Mouse (Mus musculus) spleen, postnatal 36 days (tissue): ENCODE results near the gene Pcdh15.

Experiments
- DNase-seq, 2 experiments: peaks; one replicate each; pipeline ENCODE4 v3.0.0; 2022; ENCODE audit warnings: low spot score in 2 of 2, mixed read lengths in 1 of 2

Pcdh15 gene

DNA sequence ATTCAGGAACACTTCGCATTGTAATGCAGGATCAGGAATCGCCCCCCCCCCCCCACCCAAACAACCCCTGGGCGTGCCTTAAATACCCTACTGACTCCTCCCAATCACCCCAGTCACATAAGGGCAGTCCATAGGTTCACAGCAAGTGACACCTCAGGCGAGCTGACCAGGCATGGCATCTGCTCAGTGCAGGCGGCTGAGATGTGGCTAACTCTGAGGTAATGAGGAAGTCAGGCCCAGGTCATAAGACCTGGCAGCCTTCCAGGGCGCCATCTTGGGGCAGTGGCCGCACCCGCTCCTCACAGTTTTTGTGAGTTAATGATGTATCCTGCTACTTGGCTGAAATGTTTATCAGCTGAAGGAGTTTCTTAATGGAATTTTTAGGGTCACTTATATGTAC lies 713.2 kb downstream of the Pcdh15 start:
- DNase-seq = no peak

DNA sequence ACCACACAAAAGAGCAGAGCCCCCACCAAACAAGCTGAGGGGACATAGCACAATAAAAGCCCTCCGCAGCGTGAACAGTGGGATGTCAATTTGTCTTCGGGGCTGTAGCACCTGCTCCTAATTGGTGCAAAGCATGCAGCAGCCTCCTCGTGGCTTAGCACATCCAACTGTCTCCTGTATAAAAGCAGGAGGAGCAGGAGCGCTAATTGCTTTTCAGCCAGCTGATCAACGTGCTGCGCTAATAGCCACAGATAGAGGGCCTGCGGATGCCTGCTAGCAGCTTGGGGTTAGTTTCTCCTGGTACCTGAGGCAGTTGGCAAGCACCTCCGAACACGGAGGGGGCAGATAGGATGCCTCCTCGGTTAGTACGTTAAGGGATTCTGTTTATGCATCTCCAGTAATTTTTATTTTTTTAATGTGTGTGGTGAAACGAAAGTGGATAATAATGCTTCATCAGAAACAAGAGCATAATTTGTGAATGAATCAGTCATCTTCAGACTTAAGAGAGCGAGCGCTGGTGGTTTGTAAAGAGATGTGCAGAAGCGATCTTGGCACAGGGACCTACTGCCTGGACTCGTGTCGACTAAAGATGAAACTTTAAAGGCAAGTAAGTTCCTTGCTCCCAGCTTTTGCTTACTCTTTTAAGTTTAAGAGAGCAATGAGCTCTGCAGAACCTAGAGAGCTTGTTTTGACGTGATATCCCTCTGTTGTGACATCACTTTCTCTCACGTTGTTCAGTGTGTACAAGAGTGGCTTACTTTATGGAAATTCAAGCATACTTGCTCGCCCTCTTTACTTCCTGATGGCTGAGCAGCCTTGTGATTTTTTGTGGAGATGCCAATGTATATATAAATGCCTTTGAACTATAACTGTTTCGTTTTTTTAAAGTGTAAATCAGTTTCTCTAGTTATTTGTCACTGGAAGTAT lies 722.8 kb downstream of the Pcdh15 start:
- no peak for DNase-seq

DNA sequence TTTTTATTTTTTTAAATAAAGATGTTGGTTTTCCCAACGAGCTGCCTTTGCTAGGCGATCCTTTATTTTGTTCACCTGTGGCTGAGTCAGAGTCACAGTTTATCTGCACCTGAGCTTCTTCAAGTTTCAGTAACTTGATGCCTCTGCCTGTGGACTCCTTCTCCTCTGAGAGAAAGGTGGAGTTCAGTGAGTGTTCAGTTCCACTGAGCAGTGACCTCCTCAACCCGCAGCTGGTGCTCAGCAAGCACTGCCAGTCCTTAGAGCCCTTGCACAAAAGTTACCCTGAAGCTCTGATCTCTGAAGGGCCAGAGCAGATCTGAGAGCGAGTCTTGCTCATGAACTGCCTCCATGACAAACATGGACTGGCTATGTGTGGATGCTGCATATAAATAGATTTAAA lies 724.1 kb downstream of the Pcdh15 start:
- DNase-seq = no peak

DNA sequence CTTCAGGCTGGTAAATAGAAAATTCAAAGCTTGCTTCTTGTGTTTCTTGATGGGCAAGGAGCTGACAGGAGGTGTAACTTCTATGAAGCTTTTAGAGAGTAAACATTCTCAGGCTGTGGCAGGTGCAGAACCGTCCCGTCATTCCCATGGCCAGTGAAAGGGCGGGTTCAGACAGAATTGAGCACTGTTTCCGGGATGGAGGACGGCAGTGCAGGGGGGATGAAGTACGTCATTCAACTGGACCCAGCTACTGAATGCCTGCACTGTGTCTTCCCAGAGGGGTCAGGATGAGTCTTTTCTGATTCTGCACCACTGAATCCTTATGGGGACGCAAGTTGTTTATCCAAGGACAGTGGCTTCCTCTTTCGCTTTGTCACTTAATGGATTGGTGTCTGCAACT lies 727.2 kb downstream of the Pcdh15 start:
- DNase-seq = no peak

DNA sequence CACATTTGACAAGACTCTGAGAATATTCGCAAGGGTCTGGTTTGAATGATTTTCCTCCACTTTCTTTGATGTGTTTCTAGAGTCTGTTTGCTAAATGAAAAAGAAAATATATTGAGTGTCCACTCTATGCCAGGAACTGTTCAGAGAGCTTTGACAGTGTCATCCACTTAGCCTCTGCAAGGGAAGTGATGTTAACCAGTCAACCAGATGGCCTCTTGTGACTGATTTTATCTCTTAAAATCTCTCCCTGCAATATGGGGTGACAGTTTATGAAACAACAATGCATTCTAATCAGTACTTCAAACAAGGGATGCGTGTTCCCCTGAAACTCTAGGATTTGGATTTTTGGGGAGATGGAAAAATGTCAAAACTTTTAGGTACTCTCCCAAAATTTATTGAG lies 729.6 kb downstream of the Pcdh15 start:
- no peak for DNase-seq

DNA sequence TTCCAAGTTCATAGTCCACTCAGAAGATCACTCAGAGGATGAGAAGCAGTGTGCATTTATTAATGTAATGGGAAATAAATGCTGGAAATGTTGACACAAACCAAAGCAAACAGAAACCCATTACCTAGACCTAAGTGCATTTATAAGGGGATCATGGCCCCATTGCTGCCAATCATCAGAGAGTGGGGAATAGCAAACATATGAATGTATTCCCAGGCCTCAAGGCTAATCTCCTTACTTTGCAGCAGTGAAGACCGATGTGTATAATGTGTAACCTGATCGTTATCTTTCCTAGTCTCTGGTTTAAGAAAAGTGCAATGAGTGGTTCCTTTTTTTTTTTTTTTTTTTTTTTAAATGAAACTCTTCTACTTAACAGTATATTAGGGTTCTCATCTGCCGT lies 745.9 kb downstream of the Pcdh15 start:
- no peak for DNase-seq

DNA sequence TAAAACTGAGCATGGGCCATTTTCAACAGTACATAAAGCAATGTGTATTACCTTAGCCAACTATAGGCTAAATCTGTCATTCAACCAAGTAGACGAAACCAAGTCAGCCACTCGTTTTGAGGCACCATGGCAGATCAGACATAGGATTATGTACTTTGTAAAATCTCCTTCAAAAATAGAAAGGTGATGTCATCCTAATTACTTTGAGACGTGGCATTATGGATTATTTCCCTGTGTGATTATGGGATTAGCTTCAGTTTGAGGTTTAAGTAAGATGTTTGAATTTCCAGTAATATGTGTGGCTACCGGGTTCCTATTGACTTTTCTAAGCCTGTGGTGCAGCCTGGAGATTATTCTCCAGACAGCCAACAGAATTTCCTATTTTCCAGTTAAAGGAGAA lies 763.0 kb downstream of the Pcdh15 start:
- DNase-seq = no peak

DNA sequence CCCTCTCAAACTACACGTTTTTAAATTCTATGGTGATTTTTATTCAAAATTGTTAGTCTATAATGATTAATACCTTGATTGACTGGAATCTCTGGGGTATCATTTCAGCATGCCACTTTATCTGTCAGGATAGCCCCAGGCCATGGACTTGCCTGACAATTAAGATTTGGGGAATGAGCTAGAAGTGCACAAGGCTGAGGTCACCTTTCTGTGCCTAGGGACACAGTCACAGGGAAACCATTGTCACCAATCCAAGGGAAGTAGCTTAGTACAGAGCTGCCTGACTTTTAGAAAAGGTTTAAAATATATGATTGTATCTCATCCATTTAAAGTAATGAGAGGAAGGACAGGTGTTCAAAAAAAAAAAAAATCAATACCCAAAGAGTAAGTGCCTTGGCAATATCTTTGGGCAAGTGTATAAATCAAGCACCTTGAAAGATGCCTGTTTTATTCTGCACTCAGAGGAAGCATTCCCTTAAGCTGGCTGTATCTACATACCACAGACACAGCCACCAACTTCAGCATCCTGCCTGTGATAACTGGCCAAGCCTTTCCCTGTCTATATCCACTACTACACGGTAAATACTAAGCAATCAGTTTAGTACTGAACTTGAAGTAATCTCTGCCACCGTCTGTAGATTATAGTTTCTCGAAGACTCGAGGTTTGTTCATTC lies 779.0 kb downstream of the Pcdh15 start:
- no peak for DNase-seq

DNA sequence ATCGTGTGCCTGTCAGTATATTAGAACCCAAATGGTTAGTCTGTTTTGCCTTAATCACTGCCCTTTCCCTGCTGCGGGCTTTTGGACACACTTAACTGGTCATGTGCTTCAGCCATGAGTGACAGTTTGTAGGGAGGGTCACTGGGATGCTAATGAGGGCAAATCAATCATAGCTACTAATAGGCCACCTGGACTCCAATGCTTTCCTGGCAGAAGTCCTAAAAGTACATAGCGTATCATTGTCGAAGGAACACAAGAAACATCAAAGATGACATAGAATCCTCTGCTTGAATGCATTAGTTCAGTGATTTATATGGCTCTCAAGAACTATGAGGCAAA lies 779.6 kb downstream of the Pcdh15 start:
- no peak for DNase-seq

DNA sequence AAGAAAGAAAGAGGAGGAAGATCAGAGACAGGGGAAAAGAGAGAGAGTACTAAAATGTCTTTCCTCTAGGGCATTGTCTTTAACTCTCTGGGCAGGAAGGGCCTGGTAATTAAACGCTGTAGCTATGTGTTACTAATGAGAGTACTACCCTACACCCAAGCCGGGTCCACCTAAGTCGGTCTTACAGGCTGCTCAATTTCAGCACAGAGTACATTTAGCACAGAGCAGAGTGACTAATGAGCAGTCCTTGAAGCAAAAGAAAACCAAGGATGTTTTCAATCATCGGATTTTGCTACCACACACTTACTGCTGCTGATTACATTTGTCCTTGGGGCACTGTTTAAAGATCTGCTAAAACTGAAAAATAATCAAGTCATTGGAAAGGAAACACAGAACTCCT lies 788.6 kb downstream of the Pcdh15 start:
- DNase-seq = no peak

DNA sequence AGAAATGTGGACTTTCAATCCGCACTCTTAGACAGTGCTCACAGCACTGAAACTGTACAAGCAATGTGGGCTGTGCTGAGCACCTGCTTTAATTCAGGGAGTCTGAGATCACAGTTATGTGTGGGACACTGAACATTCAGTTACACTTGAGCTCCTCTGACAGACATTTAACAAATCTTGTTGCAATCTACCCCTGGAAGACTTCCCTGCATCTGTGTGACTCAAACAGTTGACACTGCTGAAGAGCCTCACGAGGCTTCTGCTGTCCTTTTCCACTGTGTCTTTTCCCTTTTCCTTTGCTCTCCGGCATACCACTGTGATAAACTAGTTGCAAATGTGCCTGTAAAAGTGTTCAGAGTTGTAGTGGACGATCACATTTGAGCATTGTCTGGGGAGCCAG lies 793.1 kb downstream of the Pcdh15 start:
- DNase-seq = no peak

DNA sequence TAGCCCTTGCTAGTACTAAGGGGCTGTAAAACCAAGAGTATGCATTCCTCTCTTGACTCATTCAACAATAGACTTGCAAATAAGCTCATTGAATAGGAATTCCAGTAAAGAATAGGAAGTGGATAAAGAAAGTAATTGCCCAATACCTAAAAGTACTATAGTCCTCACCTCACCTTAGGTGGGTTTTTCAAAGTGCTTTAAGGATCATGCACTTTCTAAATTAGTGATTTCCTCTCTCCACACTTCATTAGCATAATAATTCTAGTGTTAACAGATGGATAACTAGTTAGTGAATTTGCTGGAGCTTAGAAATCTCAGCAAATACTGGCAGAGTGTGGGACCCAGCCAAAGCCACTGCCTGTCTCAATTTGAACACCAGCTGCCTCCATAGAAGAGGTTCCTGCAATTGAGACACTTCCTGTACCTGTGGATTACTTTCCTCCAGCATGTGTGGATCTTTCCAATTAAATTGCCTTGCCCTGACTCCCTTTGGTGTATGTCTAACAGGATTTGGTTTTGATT lies 797.0 kb downstream of the Pcdh15 start:
- no peak for DNase-seq

DNA sequence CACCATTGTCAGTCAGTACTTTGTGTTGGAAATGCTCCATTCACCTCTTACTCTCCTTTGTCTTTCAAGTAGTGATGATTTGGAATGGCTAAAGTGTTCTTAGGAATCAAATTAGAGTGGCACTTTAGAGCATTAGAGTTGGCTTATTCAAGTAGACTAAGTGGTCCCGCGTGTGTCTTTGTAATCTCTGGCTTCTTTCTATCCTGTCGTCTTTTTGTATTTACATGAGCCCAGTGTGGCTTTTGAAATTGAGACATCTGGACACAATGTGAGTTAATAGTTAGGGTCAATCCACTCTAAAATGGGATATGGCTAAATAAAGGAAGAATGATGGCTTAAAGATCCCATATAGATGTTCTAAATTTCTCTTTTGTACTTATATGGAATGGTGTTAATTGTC lies 800.0 kb downstream of the Pcdh15 start:
- no peak for DNase-seq

DNA sequence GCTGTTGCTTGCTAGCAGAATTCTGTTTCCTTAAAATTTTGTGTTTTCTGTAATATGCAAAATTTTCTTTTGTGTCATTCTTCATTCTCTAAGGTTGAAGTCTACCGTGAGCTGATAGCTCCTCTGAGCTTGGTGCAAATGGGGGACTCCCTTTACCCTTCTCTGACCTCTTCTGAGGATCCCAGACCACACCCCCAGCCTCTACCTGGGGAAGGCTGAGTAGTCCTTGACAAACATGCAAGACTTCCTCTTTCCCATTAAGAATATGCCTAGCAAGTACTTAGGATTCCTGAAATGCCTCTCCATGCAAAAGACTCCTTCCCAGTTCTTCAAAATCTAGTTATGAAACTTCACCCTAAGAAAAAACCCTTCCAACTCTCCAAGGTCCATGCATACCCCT lies 808.5 kb downstream of the Pcdh15 start:
- no peak for DNase-seq

DNA sequence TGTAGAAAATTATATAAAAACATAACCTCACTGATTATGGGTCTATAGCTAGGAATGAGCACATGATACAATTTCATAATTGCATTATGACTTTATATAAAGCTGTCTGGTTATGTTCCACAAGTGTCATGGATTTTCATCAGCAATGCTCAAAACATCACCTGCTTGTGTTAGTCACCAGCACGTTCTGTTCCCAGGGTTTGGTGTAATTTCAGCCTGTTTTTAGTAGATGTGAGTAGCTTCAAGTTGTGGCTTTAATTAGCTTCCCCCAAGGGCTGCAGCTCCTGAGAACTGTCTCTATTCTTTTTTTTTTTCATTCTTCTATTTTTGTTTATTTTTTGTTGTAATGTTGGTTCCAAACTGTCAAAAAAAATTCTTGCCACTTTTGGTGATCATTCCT lies 809.4 kb downstream of the Pcdh15 start:
- no peak for DNase-seq

DNA sequence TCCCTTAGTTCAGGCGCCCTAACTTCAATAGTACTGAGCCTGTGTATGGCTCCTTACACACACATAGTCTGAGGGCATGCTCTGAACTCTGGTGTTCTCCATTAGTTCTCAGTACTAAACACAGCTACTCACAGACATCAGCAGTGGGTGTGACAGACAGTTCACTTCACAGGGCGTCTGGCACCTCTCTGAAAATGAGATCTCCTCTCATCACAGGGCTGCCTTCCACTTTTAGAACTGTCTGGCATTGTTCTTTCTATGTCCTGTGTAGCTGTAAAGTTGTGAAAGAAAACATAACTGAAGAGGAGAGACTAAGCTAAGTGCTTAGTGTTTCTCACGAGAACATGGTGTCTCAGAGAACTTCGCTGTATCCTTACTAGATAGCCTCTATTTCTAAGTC lies 816.0 kb downstream of the Pcdh15 start:
- DNase-seq = no peak

DNA sequence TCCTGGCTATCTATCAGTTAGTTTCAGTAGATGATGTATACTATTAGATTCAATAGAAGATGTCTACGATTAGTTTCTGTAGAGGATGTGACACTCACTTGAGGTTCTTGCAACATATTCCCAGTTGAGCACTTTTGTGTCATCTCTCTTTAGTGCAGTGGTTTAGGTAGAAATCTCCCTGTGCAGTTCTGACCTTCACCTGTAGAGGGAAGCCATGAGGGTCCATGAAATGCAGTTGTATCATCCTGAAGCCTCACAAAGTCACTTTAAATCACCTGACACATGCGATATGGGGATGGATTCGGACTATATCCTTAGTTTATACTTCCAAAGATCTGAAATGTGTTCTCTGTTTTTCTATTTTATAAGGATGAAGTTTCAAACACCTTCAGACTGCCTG lies 822.4 kb downstream of the Pcdh15 start:
- DNase-seq = no peak

DNA sequence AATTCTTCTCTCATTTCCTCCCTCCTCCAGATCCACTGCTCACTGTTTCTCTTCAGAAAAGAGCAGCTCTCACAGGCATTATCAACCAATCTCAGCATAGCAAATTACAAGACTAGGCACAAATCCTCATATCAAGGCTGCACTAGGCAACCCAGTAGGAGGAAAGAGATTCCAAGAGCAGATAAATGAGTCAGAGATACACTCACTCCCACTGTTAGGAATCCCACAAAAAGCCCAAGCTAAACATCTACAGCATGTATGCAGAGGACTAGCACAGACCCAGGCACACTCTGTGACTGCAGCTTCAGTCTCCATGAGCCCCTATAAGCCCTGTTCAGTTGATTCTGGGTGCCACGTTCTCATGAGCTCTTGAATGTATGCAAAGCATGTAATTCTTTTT lies 829.5 kb downstream of the Pcdh15 start:
- no peak for DNase-seq

DNA sequence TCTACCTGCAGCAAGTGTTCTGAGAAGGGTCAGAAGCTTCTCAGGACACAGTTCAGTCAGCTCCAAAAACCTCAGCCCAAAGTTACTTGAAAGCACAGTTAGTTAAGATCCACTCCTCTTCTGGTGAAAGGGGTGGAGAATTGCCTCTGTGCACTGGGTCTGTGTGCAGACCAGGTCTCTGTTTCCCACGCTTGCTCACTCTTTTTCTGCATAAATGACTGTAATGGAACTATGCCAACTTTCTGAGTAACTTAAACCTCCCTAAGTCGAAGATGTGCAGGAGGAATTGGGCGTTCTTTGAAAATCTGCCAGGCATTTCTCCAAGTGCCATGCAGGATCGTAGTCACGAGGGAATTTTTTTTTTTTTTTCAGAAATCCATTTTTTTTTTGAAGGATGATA lies 830.6 kb downstream of the Pcdh15 start:
- no peak for DNase-seq

DNA sequence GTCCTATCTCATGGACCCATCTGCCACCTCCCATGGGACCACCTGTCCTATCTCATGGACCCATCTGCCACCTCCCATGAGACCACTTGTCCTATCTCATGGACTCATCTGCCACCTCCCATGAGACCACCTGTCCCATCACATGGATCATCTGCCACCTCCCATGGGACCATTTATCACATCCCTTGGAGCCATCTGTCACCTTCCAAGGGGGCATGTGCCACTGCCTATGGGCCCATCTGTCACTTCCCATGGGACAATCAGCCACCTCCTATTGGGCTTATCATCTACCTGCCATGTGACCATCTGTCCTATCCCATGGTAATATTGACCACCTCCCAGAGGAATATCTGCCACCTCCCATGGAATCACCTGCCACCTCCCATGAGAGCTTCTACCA lies 832.0 kb downstream of the Pcdh15 start:
- DNase-seq = no peak

DNA sequence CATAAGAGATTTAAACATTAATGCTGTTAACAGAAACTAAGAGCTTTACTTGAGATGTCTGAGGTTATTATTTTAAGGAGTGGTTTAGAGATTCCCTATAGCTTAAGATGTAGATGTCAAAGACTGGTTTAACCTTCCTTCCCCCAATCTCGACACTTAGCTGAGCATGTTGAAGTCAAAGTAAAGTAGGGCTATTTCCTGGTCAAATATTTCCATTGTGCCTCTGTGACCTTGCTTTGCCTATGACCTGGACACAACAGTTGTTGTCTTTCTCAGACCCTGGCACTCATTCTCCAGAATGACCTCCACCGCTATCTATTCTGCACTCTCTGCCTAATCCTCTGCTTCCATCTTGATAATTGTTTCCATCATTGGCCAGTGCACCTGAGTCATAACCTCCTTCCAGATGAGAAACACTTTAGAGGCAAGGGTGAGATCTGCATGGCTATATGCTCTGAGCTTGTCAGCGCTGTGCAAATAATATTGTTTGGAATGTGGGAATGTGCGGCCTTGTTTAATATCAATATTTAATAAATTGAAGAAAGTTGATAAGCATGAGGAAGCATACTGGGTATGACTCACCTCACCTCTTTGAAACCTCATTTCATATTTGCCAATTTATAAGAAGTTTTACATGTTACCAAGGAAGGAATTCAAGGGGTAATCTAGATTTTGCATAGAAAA lies 833.0 kb downstream of the Pcdh15 start:
- no peak for DNase-seq

DNA sequence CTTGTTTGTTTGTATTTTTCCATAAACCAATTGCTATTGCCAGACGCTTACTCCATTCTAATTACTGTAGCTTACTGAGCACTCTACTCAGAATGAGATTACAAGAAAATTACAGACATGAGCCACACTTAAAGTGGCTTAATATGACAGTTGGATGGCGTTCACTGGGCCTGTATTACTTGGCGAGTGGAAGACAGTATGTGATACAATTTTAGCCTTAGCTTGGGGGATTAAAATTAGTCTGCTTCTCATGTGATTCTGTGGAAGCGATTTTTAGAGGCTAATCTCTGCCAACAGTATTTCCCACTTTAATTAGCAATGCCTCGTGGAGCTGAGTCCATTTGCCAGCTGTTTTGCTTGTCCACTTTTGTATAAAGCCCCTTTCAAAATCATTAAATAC lies 837.0 kb downstream of the Pcdh15 start:
- no peak for DNase-seq

DNA sequence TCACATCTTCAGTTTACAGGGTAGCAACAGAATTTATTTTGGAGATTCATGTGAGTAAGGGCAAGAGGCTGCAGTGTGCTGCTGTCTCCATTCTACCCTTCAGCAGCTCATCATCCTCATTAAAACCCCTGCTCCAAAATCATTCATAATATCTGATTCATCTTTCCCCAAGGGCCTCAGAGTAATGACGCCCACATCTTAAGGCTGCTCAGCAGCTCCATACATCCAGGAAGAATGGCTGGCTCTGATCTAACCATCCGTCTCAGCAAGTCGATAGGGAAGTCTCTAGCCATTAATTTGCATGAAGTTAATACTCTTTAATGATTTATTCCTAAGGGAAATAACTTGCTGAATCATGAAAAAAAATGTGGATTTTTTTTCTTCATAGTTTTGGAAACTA lies 839.8 kb downstream of the Pcdh15 start:
- no peak for DNase-seq
